Mouse (Mus musculus): Measurements from ENCODE around the gene Igfn1. TPM values are rescaled to one million over a fixed set of nuclear protein-coding genes. Genes with fewer than 3 reads are reported as not detected.

The Igfn1 gene
- polyA plus RNA-seq, 1 experiment = 7.1 TPM

DNA sequence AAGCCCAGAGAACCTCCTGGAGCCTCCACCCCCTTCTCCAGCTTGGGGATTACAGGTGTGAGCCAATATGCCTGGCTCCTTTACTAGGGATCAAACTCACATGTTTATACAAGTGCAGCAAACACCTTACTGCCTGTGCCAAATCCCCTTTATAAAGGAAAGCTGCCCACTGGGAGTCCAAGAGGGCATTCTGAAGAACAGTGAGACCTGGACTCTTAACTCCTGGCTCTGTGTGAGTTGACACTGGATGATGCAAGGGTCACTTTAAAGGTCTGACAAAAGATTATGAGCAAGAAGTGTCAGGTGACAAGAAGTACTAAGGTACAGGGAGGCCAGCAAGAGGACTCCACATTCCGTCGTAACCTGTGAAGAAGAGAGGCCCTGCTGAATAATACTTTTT is 4.7 kb downstream of the Igfn1 start:
- Histone ChIP-seq H3K27me3 (ENCODE audit: control insufficient read depth, insufficient read depth, insufficient read length) (no peaks in the 10 kb centered on the region), H3ac (ENCODE audit: control insufficient read depth, insufficient read length) (no peak overlapping the region), H3K36me3 (ENCODE audit: control insufficient read depth, insufficient read depth) (no peaks in the 10 kb centered on the region), H3K4me3 (no peak overlapping the region), H3K79me2 (ENCODE audit: control insufficient read depth, insufficient read depth) (no peaks in the 10 kb centered on the region), H3K4me2 (ENCODE audit: low read depth) (no peak overlapping the region)
- TF ChIP-seq SRF (IDR thresholded peaks at IDR 0.05; ENCODE audit: control insufficient read depth, insufficient read length, low read depth) (no peak), REST (IDR thresholded peaks at IDR 0.05; ENCODE audit: insufficient read depth, insufficient read length) (no peak), MYOD1 (IDR thresholded peaks at IDR 0.05; ENCODE audit: control insufficient read depth in 1 of 3, insufficient read length in 2 of 3, low read depth in 2 of 3) (no peak), TCF3 (IDR thresholded peaks at IDR 0.05; ENCODE audit: insufficient read length, low read depth) (no peak), USF1 (IDR thresholded peaks at IDR 0.05; ENCODE audit: low read depth) (no peak), CEBPB (IDR thresholded peaks at IDR 0.05; ENCODE audit: insufficient read depth, poor library complexity, severe bottlenecking) (no peak), POLR2AphosphoS2 (IDR thresholded peaks at IDR 0.05; ENCODE audit: insufficient read length, low read depth) (no peak), E2F4 (IDR thresholded peaks at IDR 0.05; ENCODE audit: insufficient read depth) (no peak), MYOG (IDR thresholded peaks at IDR 0.05; ENCODE audit: control insufficient read depth in 1 of 3, insufficient read depth in 1 of 3, insufficient read length in 2 of 3, low read depth in 2 of 3) (no peak), TCF12 (IDR thresholded peaks at IDR 0.05; ENCODE audit: insufficient read depth, poor library complexity, severe bottlenecking) (no peak), MAX (IDR thresholded peaks at IDR 0.05; ENCODE audit: low read depth) (no peak), POLR2A (IDR thresholded peaks at IDR 0.05; ENCODE audit: insufficient read length, low read depth) (no peak)

DNA sequence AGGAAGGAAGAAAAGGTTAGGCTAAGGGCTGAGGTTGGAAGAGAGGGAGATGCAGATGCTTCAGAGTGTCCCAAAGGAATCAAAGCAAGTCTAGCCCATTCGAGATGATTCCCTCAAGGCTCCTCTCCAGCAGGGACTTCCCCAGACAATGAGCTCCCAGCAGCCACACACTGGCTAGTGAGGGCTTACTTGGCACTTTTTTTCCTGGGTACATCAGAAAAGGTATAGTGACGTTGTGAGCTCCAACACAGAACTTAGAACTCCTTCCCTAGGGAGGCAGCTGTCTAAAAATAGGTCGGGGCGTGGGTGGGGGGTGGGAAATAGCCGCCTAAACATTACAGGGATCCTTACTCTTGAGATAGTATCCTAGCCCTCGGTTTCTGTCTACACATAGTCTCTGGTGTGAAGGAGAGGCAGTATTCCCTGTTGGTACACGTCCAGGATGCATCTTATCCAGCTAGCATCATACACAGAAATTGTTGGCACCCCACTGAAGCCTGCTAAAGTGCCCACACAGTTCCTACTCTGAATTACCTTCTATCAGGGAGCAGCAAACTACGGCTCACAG is 6.3 kb downstream of the Igfn1 start:
- Histone ChIP-seq H3K4me2 (ENCODE audit: low read depth) (peak overlapping the region; percentile 60), H3K79me2 (ENCODE audit: control insufficient read depth, insufficient read depth) (no peaks in the 10 kb centered on the region), H3K36me3 (ENCODE audit: control insufficient read depth, insufficient read depth) (no peaks in the 10 kb centered on the region), H3K27me3 (ENCODE audit: control insufficient read depth, insufficient read depth, insufficient read length) (no peaks in the 10 kb centered on the region), H3ac (ENCODE audit: control insufficient read depth, insufficient read length) (no peak overlapping the region), H3K4me3 (no peak overlapping the region)
- TF ChIP-seq POLR2AphosphoS2 (IDR thresholded peaks at IDR 0.05; ENCODE audit: insufficient read length, low read depth) = no peak
- no peak for TF ChIP-seq TCF12 (IDR thresholded peaks at IDR 0.05; ENCODE audit: insufficient read depth, poor library complexity, severe bottlenecking)
- no peak for TF ChIP-seq POLR2A (IDR thresholded peaks at IDR 0.05; ENCODE audit: insufficient read length, low read depth)

DNA sequence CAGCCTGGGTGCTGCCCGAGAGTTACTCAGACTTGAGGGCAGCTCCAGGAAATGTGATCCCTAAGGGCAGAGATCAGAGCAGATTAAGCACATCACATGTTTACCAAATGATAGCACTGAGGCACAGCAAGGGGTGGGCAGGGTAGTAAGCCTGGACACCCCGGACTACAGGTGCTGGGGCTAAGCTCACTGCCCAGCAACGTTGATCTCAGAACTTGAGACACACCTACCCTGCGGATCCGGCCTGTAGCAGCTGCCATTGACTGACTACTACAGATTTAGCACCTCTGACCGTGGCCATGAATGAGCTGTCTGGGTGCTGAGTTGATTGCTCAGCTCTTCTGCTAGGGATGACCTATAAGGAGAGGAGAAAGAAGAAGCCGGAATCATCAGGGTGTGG is 8.6 kb downstream of the Igfn1 start:
- Histone ChIP-seq H3K27me3 (ENCODE audit: control insufficient read depth, insufficient read depth, insufficient read length) (no peaks in the 10 kb centered on the region), H3K4me3 (no peak overlapping the region), H3K4me2 (ENCODE audit: low read depth) (peak overlapping the region; percentile 24), H3K36me3 (ENCODE audit: control insufficient read depth, insufficient read depth) (no peaks in the 10 kb centered on the region), H3ac (ENCODE audit: control insufficient read depth, insufficient read length) (no peak overlapping the region), H3K79me2 (ENCODE audit: control insufficient read depth, insufficient read depth) (no peaks in the 10 kb centered on the region)
- TF ChIP-seq E2F4 (IDR thresholded peaks at IDR 0.05; ENCODE audit: insufficient read depth) (no peak), MAX (IDR thresholded peaks at IDR 0.05; ENCODE audit: low read depth) (no peak), REST (IDR thresholded peaks at IDR 0.05; ENCODE audit: insufficient read depth, insufficient read length) (no peak), CEBPB (IDR thresholded peaks at IDR 0.05; ENCODE audit: insufficient read depth, poor library complexity, severe bottlenecking) (no peak), TCF3 (IDR thresholded peaks at IDR 0.05; ENCODE audit: insufficient read length, low read depth) (peak; percentile 23), MYOG (IDR thresholded peaks at IDR 0.05; ENCODE audit: control insufficient read depth in 1 of 3, insufficient read depth in 1 of 3, insufficient read length in 2 of 3, low read depth in 2 of 3) (peak; percentile 46 to 86 (median 81)), POLR2A (IDR thresholded peaks at IDR 0.05; ENCODE audit: insufficient read length, low read depth) (no peak), TCF12 (IDR thresholded peaks at IDR 0.05; ENCODE audit: insufficient read depth, poor library complexity, severe bottlenecking) (peak; percentile 50), MYOD1 (IDR thresholded peaks at IDR 0.05; ENCODE audit: control insufficient read depth in 1 of 3, insufficient read length in 2 of 3, low read depth in 2 of 3) (peak; percentile 73 to 94 (median 76))

DNA sequence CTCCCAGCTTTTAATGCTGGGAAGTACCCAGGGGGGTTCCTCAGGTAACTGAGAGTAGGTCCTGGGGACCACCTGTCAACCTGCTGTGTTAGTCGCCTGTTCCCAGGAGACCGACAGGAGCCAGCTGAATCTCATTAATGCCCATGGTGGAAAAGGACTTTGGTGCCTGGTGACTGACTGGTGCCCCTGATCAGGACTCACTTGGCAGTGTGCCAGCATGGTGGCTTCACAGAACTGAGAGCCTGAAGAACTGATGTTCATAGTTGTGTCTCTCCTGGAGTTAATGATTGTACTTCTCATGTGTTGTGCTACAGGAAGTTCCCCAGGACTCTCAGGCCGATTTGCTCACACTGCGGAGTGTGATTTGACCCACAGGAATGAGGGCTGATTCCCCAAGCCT is 12.7 kb downstream of the Igfn1 start:
- no peak overlapping the region for H3ac ChIP-seq (ENCODE audit: control insufficient read depth, insufficient read length)
- no peaks in the 10 kb centered on the region for H3K79me2 ChIP-seq (ENCODE audit: control insufficient read depth, insufficient read depth)
- no peaks in the 10 kb centered on the region for H3K27me3 ChIP-seq (ENCODE audit: control insufficient read depth, insufficient read depth, insufficient read length)
- no peaks in the 10 kb centered on the region for H3K36me3 ChIP-seq (ENCODE audit: control insufficient read depth, insufficient read depth)
- TF ChIP-seq TCF3 (IDR thresholded peaks at IDR 0.05; ENCODE audit: insufficient read length, low read depth) (no peak), TCF12 (IDR thresholded peaks at IDR 0.05; ENCODE audit: insufficient read depth, poor library complexity, severe bottlenecking) (no peak)
- H3K4me2 ChIP-seq (ENCODE audit: low read depth) = no peak overlapping the region
- H3K4me3 ChIP-seq = no peak overlapping the region

DNA sequence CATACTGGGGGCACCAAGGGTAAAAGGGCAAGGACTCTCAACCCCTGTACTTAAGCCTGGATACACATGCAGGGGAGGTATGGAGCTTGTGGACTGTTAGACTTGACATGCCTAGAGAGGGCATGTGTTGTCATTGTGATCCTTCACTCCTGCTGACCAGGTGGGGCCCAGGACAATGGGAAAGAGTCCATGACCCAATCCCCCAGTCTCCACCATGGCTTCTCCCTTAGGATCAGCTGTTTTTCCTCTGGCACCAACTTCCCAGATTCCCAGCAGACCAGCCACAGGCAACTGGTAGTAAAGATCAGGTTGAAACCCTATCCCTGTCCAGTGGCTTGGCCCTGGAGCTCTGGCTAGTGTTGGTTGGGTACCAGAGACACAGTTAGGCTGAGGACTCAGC is 16.3 kb downstream of the Igfn1 start:
- TF ChIP-seq CEBPB (IDR thresholded peaks at IDR 0.05; ENCODE audit: insufficient read depth, poor library complexity, severe bottlenecking) (no peak), TCF3 (IDR thresholded peaks at IDR 0.05; ENCODE audit: insufficient read length, low read depth) (peak; percentile 1), MYOG (IDR thresholded peaks at IDR 0.05; ENCODE audit: control insufficient read depth in 1 of 3, insufficient read depth in 1 of 3, insufficient read length in 2 of 3, low read depth in 2 of 3) (peak; percentile 18 to 79 (median 74)), TCF12 (IDR thresholded peaks at IDR 0.05; ENCODE audit: insufficient read depth, poor library complexity, severe bottlenecking) (peak; percentile 29), MYOD1 (IDR thresholded peaks at IDR 0.05; ENCODE audit: control insufficient read depth in 1 of 3, insufficient read length in 2 of 3, low read depth in 2 of 3) (peak in 2 of 3 experiments; percentile 46 to 65)
- Histone ChIP-seq H3K4me2 (ENCODE audit: low read depth) (no peak overlapping the region), H3K4me3 (no peak overlapping the region), H3K79me2 (ENCODE audit: control insufficient read depth, insufficient read depth) (no peaks in the 10 kb centered on the region), H3K27me3 (ENCODE audit: control insufficient read depth, insufficient read depth, insufficient read length) (no peaks in the 10 kb centered on the region), H3K36me3 (ENCODE audit: control insufficient read depth, insufficient read depth) (no peaks in the 10 kb centered on the region), H3ac (ENCODE audit: control insufficient read depth, insufficient read length) (no peak overlapping the region)
